Mouse (Mus musculus): ENCODE measurements around the gene Eif2s1. TPM values are rescaled to one million over a fixed set of nuclear protein-coding genes. Genes with fewer than 3 reads are reported as not detected.

Eif2s1 gene
- polyA plus RNA-seq, 1 experiment from 2014 or later: 198 TPM

- H3K4me2 ChIP-seq (replicated peaks; ENCODE audit: low read depth, low read length): no peak overlapping the region
- H3K27ac ChIP-seq (ENCODE audit: low read length): no peak overlapping the region
- no peaks in the 10 kb centered on the region for H3K27me3 ChIP-seq (ENCODE audit: control insufficient read depth, insufficient read depth, low read length)
- H3K4me1 ChIP-seq (ENCODE audit: control insufficient read depth, insufficient read depth, low read length): 0 out of 2 replicates have a peak, but pooled peaks cover 2% of the 10 kb centered on the region
- no peak overlapping the region for H3K9ac ChIP-seq (replicated peaks; ENCODE audit: low read depth, low read length)
- no peak overlapping the region for H3K4me3 ChIP-seq (ENCODE audit: low read depth, low read length)
- 100% methylated on average over 1 of the region's 1 CpGs for WGBS
- ATAC-seq (ENCODE audit: insufficient number of reproducible peaks, insufficient read depth, low FRiP score, low read depth): no peak
- H3K9me3 ChIP-seq (ENCODE audit: control insufficient read depth, low read depth, low read length): no peaks in the 10 kb centered on the region
- peaks cover 14% of the 10 kb centered on the region for H3K36me3 ChIP-seq (ENCODE audit: control insufficient read depth, insufficient read depth, low read length)
These were observed 3.8 kb downstream of the Eif2s1 start for GRCm38 (mm10) chr12:78865434-78865833.

- no peak overlapping the region for H3K9ac ChIP-seq (replicated peaks; ENCODE audit: low read depth, low read length)
- peaks cover 19% of the 10 kb centered on the region for H3K36me3 ChIP-seq (ENCODE audit: control insufficient read depth, insufficient read depth, low read length)
- H3K4me1 ChIP-seq (ENCODE audit: control insufficient read depth, insufficient read depth, low read length): no peaks in the 10 kb centered on the region
- no peaks in the 10 kb centered on the region for H3K9me3 ChIP-seq (ENCODE audit: control insufficient read depth, low read depth, low read length)
- H3K27ac ChIP-seq (ENCODE audit: low read length): no peak overlapping the region
- WGBS: 78% methylated on average over 1 of the region's 1 CpGs
- no peak overlapping the region for H3K4me3 ChIP-seq (ENCODE audit: low read depth, low read length)
- H3K27me3 ChIP-seq (ENCODE audit: control insufficient read depth, insufficient read depth, low read length): no peaks in the 10 kb centered on the region
- ATAC-seq (ENCODE audit: insufficient number of reproducible peaks, insufficient read depth, low FRiP score, low read depth): no peak
- H3K4me2 ChIP-seq (replicated peaks; ENCODE audit: low read depth, low read length): no peak overlapping the region
These were observed 6.5 kb downstream of the Eif2s1 start for GRCm38 (mm10) chr12:78868115-78868514.

GRCm38 (mm10) chr12:78874581-78874980, 13.0 kb downstream of the Eif2s1 start:
- WGBS: 92% methylated on average over 3 of the region's 3 CpGs
- H3K36me3 ChIP-seq (ENCODE audit: control insufficient read depth, insufficient read depth, low read length): peaks cover 48% of the 10 kb centered on the region

GRCm38 (mm10) chr12:78890062-78890461, 28.4 kb downstream of the Eif2s1 start:
- Histone ChIP-seq H3K9ac (replicated peaks; ENCODE audit: low read depth, low read length) (no peak overlapping the region), H3K9me3 (ENCODE audit: control insufficient read depth, low read depth, low read length) (no peaks in the 10 kb centered on the region), H3K4me3 (ENCODE audit: low read depth, low read length) (no peak overlapping the region), H3K27me3 (ENCODE audit: control insufficient read depth, insufficient read depth, low read length) (no peaks in the 10 kb centered on the region), H3K4me1 (ENCODE audit: control insufficient read depth, insufficient read depth, low read length) (no peaks in the 10 kb centered on the region), H3K36me3 (ENCODE audit: control insufficient read depth, insufficient read depth, low read length) (peaks cover 17% of the 10 kb centered on the region), H3K4me2 (replicated peaks; ENCODE audit: low read depth, low read length) (no peak overlapping the region), H3K27ac (ENCODE audit: low read length) (no peak overlapping the region)
- no peak for ATAC-seq (ENCODE audit: insufficient number of reproducible peaks, insufficient read depth, low FRiP score, low read depth)
- WGBS: 63% methylated on average over 1 of the region's 1 CpGs

More at GRCm38 (mm10) chr12:78874581-78874980, 13.0 kb downstream of the Eif2s1 start:
- Histone ChIP-seq H3K27ac (ENCODE audit: low read length) (no peak overlapping the region), H3K27me3 (ENCODE audit: control insufficient read depth, insufficient read depth, low read length) (no peaks in the 10 kb centered on the region), H3K4me2 (replicated peaks; ENCODE audit: low read depth, low read length) (no peak overlapping the region), H3K9me3 (ENCODE audit: control insufficient read depth, low read depth, low read length) (no peaks in the 10 kb centered on the region), H3K9ac (replicated peaks; ENCODE audit: low read depth, low read length) (no peak overlapping the region), H3K4me3 (ENCODE audit: low read depth, low read length) (no peak overlapping the region), H3K4me1 (ENCODE audit: control insufficient read depth, insufficient read depth, low read length) (no peaks in the 10 kb centered on the region)
- ATAC-seq (ENCODE audit: insufficient number of reproducible peaks, insufficient read depth, low FRiP score, low read depth): no peak

- no peak overlapping the region for H3K4me2 ChIP-seq (replicated peaks; ENCODE audit: low read depth, low read length)
- H3K9ac ChIP-seq (replicated peaks; ENCODE audit: low read depth, low read length): no peak overlapping the region
- H3K27ac ChIP-seq (ENCODE audit: low read length): no peak overlapping the region
- no peak for ATAC-seq (ENCODE audit: insufficient number of reproducible peaks, insufficient read depth, low FRiP score, low read depth)
- 82% methylated on average over 2 of the region's 2 CpGs for WGBS
- H3K4me3 ChIP-seq (ENCODE audit: low read depth, low read length): no peak overlapping the region
- peaks cover 8% of the 10 kb centered on the region; the same call in 1 of the 2 replicates for H3K36me3 ChIP-seq (ENCODE audit: control insufficient read depth, insufficient read depth, low read length)
- H3K27me3 ChIP-seq (ENCODE audit: control insufficient read depth, insufficient read depth, low read length): no peaks in the 10 kb centered on the region
- no peaks in the 10 kb centered on the region for H3K9me3 ChIP-seq (ENCODE audit: control insufficient read depth, low read depth, low read length)
- H3K4me1 ChIP-seq (ENCODE audit: control insufficient read depth, insufficient read depth, low read length): no peaks in the 10 kb centered on the region
These were observed 29.5 kb downstream of the Eif2s1 start for GRCm38 (mm10) chr12:78891149-78891548.

GRCm38 (mm10) chr12:78897861-78898260, 36.2 kb downstream of the Eif2s1 start:
- Histone ChIP-seq H3K36me3 (ENCODE audit: control insufficient read depth, insufficient read depth, low read length) (no peaks in the 10 kb centered on the region), H3K9ac (replicated peaks; ENCODE audit: low read depth, low read length) (no peak overlapping the region), H3K27me3 (ENCODE audit: control insufficient read depth, insufficient read depth, low read length) (no peaks in the 10 kb centered on the region), H3K9me3 (ENCODE audit: control insufficient read depth, low read depth, low read length) (no peaks in the 10 kb centered on the region), H3K4me2 (replicated peaks; ENCODE audit: low read depth, low read length) (no peak overlapping the region), H3K27ac (ENCODE audit: low read length) (no peak overlapping the region), H3K4me3 (ENCODE audit: low read depth, low read length) (no peak overlapping the region), H3K4me1 (ENCODE audit: control insufficient read depth, insufficient read depth, low read length) (no peaks in the 10 kb centered on the region)
- ATAC-seq (ENCODE audit: insufficient number of reproducible peaks, insufficient read depth, low FRiP score, low read depth): no peak
- 86% methylated on average over 1 of the region's 1 CpGs for WGBS

- no peaks in the 10 kb centered on the region for H3K27me3 ChIP-seq (ENCODE audit: control insufficient read depth, insufficient read depth, low read length)
- H3K9me3 ChIP-seq (ENCODE audit: control insufficient read depth, low read depth, low read length): no peaks in the 10 kb centered on the region
- H3K27ac ChIP-seq (ENCODE audit: low read length): no peak overlapping the region
- 84% methylated on average over 5 of the region's 5 CpGs for WGBS
- no peak overlapping the region for H3K4me3 ChIP-seq (ENCODE audit: low read depth, low read length)
- H3K4me1 ChIP-seq (ENCODE audit: control insufficient read depth, insufficient read depth, low read length): no peaks in the 10 kb centered on the region
- no peaks in the 10 kb centered on the region for H3K36me3 ChIP-seq (ENCODE audit: control insufficient read depth, insufficient read depth, low read length)
- no peak overlapping the region for H3K9ac ChIP-seq (replicated peaks; ENCODE audit: low read depth, low read length)
- no peak for ATAC-seq (ENCODE audit: insufficient number of reproducible peaks, insufficient read depth, low FRiP score, low read depth)
- no peak overlapping the region for H3K4me2 ChIP-seq (replicated peaks; ENCODE audit: low read depth, low read length)
These were observed 39.8 kb downstream of the Eif2s1 start for GRCm38 (mm10) chr12:78901467-78901866.

- 77% methylated on average over 4 of the region's 4 CpGs for WGBS
- Histone ChIP-seq H3K4me2 (replicated peaks; ENCODE audit: low read depth, low read length) (no peak overlapping the region), H3K36me3 (ENCODE audit: control insufficient read depth, insufficient read depth, low read length) (no peaks in the 10 kb centered on the region), H3K4me1 (ENCODE audit: control insufficient read depth, insufficient read depth, low read length) (no peaks in the 10 kb centered on the region), H3K27ac (ENCODE audit: low read length) (no peak overlapping the region), H3K9me3 (ENCODE audit: control insufficient read depth, low read depth, low read length) (no peaks in the 10 kb centered on the region), H3K4me3 (ENCODE audit: low read depth, low read length) (no peak overlapping the region), H3K27me3 (ENCODE audit: control insufficient read depth, insufficient read depth, low read length) (no peaks in the 10 kb centered on the region), H3K9ac (replicated peaks; ENCODE audit: low read depth, low read length) (no peak overlapping the region)
- no peak for ATAC-seq (ENCODE audit: insufficient number of reproducible peaks, insufficient read depth, low FRiP score, low read depth)
These were observed 41.7 kb downstream of the Eif2s1 start for GRCm38 (mm10) chr12:78903313-78903712.

GRCm38 (mm10) chr12:78904499-78904898, 42.9 kb downstream of the Eif2s1 start:
- no peak overlapping the region for H3K4me2 ChIP-seq (replicated peaks; ENCODE audit: low read depth, low read length)
- 69% methylated on average over 7 of the region's 7 CpGs for WGBS
- H3K36me3 ChIP-seq (ENCODE audit: control insufficient read depth, insufficient read depth, low read length): no peaks in the 10 kb centered on the region
- H3K4me3 ChIP-seq (ENCODE audit: low read depth, low read length): no peak overlapping the region
- no peaks in the 10 kb centered on the region for H3K27me3 ChIP-seq (ENCODE audit: control insufficient read depth, insufficient read depth, low read length)
- H3K4me1 ChIP-seq (ENCODE audit: control insufficient read depth, insufficient read depth, low read length): no peaks in the 10 kb centered on the region
- no peak overlapping the region for H3K27ac ChIP-seq (ENCODE audit: low read length)
- no peak overlapping the region for H3K9ac ChIP-seq (replicated peaks; ENCODE audit: low read depth, low read length)
- ATAC-seq (ENCODE audit: insufficient number of reproducible peaks, insufficient read depth, low FRiP score, low read depth): no peak
- 0 out of 2 replicates have a peak, but pooled peaks cover 3% of the 10 kb centered on the region for H3K9me3 ChIP-seq (ENCODE audit: control insufficient read depth, low read depth, low read length)
